In the genomic region with DNA sequence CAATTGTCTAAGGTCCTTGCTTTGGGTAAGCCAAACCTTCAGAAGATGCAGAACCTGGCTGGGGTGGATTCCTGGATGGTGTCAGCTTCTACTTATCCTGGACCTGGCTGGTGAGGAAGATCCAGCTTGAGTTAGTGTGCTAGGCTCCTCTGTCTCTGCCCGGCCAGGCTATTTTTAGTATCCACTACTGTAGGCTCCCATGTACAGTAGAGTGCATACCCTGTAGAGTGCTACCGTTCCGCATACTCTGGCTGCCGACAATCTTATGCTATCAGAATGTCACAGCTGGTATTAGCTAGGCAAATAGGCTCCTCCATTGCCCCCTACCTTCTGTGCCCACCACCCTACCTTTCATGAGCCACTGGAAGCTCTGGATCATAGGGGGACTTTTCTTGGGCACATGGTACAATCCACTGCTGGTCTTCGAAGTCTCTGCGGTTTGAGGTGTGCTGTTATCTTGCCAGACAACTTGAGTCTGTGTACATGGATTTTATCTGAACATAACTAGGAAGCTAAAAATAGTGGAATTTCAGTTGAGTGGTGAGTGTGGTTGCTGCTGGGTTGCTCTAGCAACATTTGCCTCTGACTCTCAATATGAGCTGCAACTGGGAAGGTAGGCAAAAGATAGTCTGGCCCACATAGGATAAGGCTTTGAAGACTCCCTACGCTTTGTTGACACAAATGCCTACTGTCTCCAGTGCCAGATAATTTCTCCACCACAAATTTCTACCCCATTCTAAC, we compare ENCODE assay signal across 22 mouse cellular contexts.
DNase-seq lines count a peak whose midpoint lies in the region; ATAC-seq and TF ChIP-seq lines count a peak whose summit lies in the region.
"Had no signal": no experiment of that assay in that cellular context is flagged by ENCODE, and none has a peak within 500 bp of the region (broad histone marks: within the 10 kb centered on the region; RNA-seq: fewer than 3 reads in every experiment).

No protein-coding gene starts in this region.

- no peaks in the 10 kb centered on the region for H3K4me1 ChIP-seq in forebrain, postnatal 0 days (ENCODE audit: insufficient read depth)
- H3K4me1 ChIP-seq in forebrain, embryonic 12.5 days, result peaks cover 6% of the 10 kb centered on the region; the same call in 1 of the 2 replicates
- peaks cover 34 to 75% of the 10 kb centered on the region in 2 experiments for H3K4me1 ChIP-seq in heart, embryonic 14.5 days (ENCODE audit: control insufficient read depth in 2 of 2, insufficient read depth in 2 of 2, low read length in 2 of 2)
- H3K4me1 ChIP-seq in lung, embryonic 15.5 days, result peaks cover 45% of the 10 kb centered on the region
- H3K4me1 ChIP-seq in midbrain, embryonic 15.5 days, result 0 out of 2 replicates have a peak, but pooled peaks cover 3% of the 10 kb centered on the region

- H3K27me3 ChIP-seq in forebrain, postnatal 0 days (ENCODE audit: insufficient read depth, low read length), result peaks cover 54% of the 10 kb centered on the region
- H3K27me3 ChIP-seq in forebrain, embryonic 12.5 days, result peaks cover 90% of the 10 kb centered on the region
- no peaks in the 10 kb centered on the region for H3K27me3 ChIP-seq in heart, embryonic 14.5 days (ENCODE audit: control insufficient read depth, insufficient read depth, low read length)
- no peaks in the 10 kb centered on the region for H3K27me3 ChIP-seq in lung, embryonic 15.5 days
- no peaks in the 10 kb centered on the region for H3K27me3 ChIP-seq in midbrain, embryonic 15.5 days (replicated peaks)
- H3K27me3 ChIP-seq: embryonic facial prominence, embryonic 13.5 days; hindbrain, embryonic 15.5 days; intestine, embryonic 15.5 days; neural tube, embryonic 12.5 days had no signal

- no peaks in the 10 kb centered on the region for H3K9me3 ChIP-seq in forebrain, postnatal 0 days (ENCODE audit: low read length)
- H3K9me3 ChIP-seq in forebrain, embryonic 12.5 days, result no peaks in the 10 kb centered on the region
- H3K9me3 ChIP-seq in heart, embryonic 14.5 days (ENCODE audit: control insufficient read depth, low read length), result no peaks in the 10 kb centered on the region
- no peaks in the 10 kb centered on the region for H3K9me3 ChIP-seq in lung, embryonic 15.5 days
- H3K9me3 ChIP-seq in midbrain, embryonic 15.5 days, result no peaks in the 10 kb centered on the region
- H3K9me3 ChIP-seq: embryonic facial prominence, embryonic 13.5 days; forebrain, embryonic 15.5 days; hindbrain, embryonic 15.5 days; intestine, embryonic 15.5 days; neural tube, embryonic 12.5 days had no signal

- H3K27ac ChIP-seq in forebrain, postnatal 0 days (ENCODE audit: low read depth, low read length), result no peak overlapping the region
- H3K27ac ChIP-seq in forebrain, embryonic 12.5 days, result no peak overlapping the region
- peak overlapping the region; percentile 86 to 90 for H3K27ac ChIP-seq in heart, embryonic 14.5 days (replicated peaks in 1 of 2; ENCODE audit: control insufficient read depth in 1 of 2, insufficient read depth in 1 of 2, low read depth in 2 of 2, low read length in 2 of 2)
- no peak overlapping the region; the same call in 1 of the 2 replicates for H3K27ac ChIP-seq in lung, embryonic 15.5 days
- H3K27ac ChIP-seq in midbrain, embryonic 15.5 days, result no peak overlapping the region
- H3K27ac ChIP-seq: embryonic facial prominence, embryonic 13.5 days; forebrain, embryonic 15.5 days; hindbrain, embryonic 15.5 days; intestine, embryonic 15.5 days; neural tube, embryonic 12.5 days had no signal

- ATAC-seq in forebrain, postnatal 0 days, result no peak
- ATAC-seq in forebrain, embryonic 12.5 days (ENCODE audit: low FRiP score), result no peak
- peak; percentile 52 for ATAC-seq in heart, embryonic 14.5 days (ENCODE audit: insufficient number of reproducible peaks, insufficient read depth, low FRiP score, low read depth)
- 0 out of 2 replicates have a peak, but pooled peaks have one; percentile 11 for ATAC-seq in lung, embryonic 15.5 days (ENCODE audit: borderline replicate concordance, extremely low read depth, low FRiP score, low TSS enrichment)
- ATAC-seq in midbrain, embryonic 15.5 days (replicated peaks), result no peak
- ATAC-seq: CD4-positive, CD25-positive, alpha-beta regulatory T cell, adult 4 months; forebrain, embryonic 15.5 days; intestine, embryonic 15.5 days had no signal

- intact Hi-C loops in heart, postnatal 25 days (cut with DNase I), result no loop called here

- no peak overlapping the region for H3K9ac ChIP-seq in forebrain, postnatal 0 days
- H3K9ac ChIP-seq in forebrain, embryonic 12.5 days, result no peak overlapping the region
- peak overlapping the region; percentile 59 for H3K9ac ChIP-seq in heart, embryonic 14.5 days (ENCODE audit: low read length)
- no peak overlapping the region for H3K9ac ChIP-seq in lung, embryonic 15.5 days
- H3K9ac ChIP-seq in midbrain, embryonic 15.5 days, result no peak overlapping the region
- H3K9ac ChIP-seq: embryonic facial prominence, embryonic 13.5 days; forebrain, embryonic 15.5 days; hindbrain, embryonic 15.5 days; intestine, embryonic 15.5 days; neural tube, embryonic 12.5 days had no signal

- no peak overlapping the region for H3K4me2 ChIP-seq in forebrain, postnatal 0 days (ENCODE audit: low read depth)
- no peak overlapping the region for H3K4me2 ChIP-seq in forebrain, embryonic 12.5 days
- peak overlapping the region; percentile 43 for H3K4me2 ChIP-seq in heart, embryonic 14.5 days (ENCODE audit: low read length)
- H3K4me2 ChIP-seq in lung, embryonic 15.5 days, result no peak overlapping the region
- H3K4me2 ChIP-seq in midbrain, embryonic 15.5 days, result no peak overlapping the region
- H3K4me2 ChIP-seq: embryonic facial prominence, embryonic 13.5 days; forebrain, embryonic 15.5 days; hindbrain, embryonic 15.5 days; intestine, embryonic 15.5 days; midbrain, embryonic 11.5 days; neural tube, embryonic 12.5 days had no signal

- no peaks in the 10 kb centered on the region for H3K36me3 ChIP-seq in forebrain, postnatal 0 days (ENCODE audit: insufficient read depth)
- no peaks in the 10 kb centered on the region for H3K36me3 ChIP-seq in forebrain, embryonic 12.5 days (replicated peaks)
- no peaks in the 10 kb centered on the region for H3K36me3 ChIP-seq in heart, embryonic 14.5 days (ENCODE audit: control insufficient read depth, insufficient read depth, low read length)
- no peaks in the 10 kb centered on the region for H3K36me3 ChIP-seq in lung, embryonic 15.5 days
- no peaks in the 10 kb centered on the region for H3K36me3 ChIP-seq in midbrain, embryonic 15.5 days (replicated peaks)
- H3K36me3 ChIP-seq: embryonic facial prominence, embryonic 13.5 days; forebrain, embryonic 15.5 days; hindbrain, embryonic 15.5 days; intestine, embryonic 15.5 days; neural tube, embryonic 12.5 days had no signal

- DNase-seq in forebrain, postnatal 0 days, result peak; percentile 15
- no peak for DNase-seq in heart, postnatal 25 days (ENCODE audit: low spot score)
- no peak for DNase-seq in lung, postnatal 25 days (ENCODE audit: low spot score)
- DNase-seq in telencephalon, adult 2 months (ENCODE audit: low read depth, low spot score), result peak; percentile 65
- DNase-seq: cerebellum, adult 11 months; cerebellum, postnatal 10 days; gastrocnemius, postnatal 10 days; heart, adult 11 months; lung, postnatal 36 days; right cerebral cortex, postnatal 4 days; thymus, postnatal 14 days had no signal

- no peak for TF ChIP-seq CTCF in forebrain, postnatal 0 days (IDR thresholded peaks at IDR 0.05; ENCODE audit: low read depth)

- H3K4me3 ChIP-seq in forebrain, postnatal 0 days (ENCODE audit: low read depth, low read length), result no peak overlapping the region
- H3K4me3 ChIP-seq in forebrain, embryonic 12.5 days (replicated peaks), result no peak overlapping the region
- no peak overlapping the region for H3K4me3 ChIP-seq in heart, embryonic 14.5 days (ENCODE audit: control insufficient read depth in 1 of 2, insufficient read depth in 1 of 2, low read depth in 1 of 2, low read length in 2 of 2)
- no peak overlapping the region for H3K4me3 ChIP-seq in lung, embryonic 15.5 days
- no peak overlapping the region for H3K4me3 ChIP-seq in midbrain, embryonic 15.5 days
- H3K4me3 ChIP-seq: embryonic facial prominence, embryonic 13.5 days; forebrain, embryonic 15.5 days; hindbrain, embryonic 15.5 days; intestine, embryonic 15.5 days; neural tube, embryonic 12.5 days had no signal

- 89% methylated on average over 7 of the region's 7 CpGs for WGBS in forebrain, postnatal 0 days
- 99% methylated on average over 7 of the region's 7 CpGs for WGBS in forebrain, embryonic 12.5 days
- WGBS in heart, embryonic 14.5 days, result 15% methylated on average over 7 of the region's 7 CpGs
- 55% methylated on average over 7 of the region's 7 CpGs for WGBS in lung, embryonic 15.5 days
- WGBS in midbrain, embryonic 15.5 days, result 94% methylated on average over 7 of the region's 7 CpGs

Comparison
In these comparisons a context has a peak if more than half of its experiments do, and no peak if none do; other contexts are left out.
1. ATAC-seq: peak in heart, embryonic 14.5 days (single experiment) and lung, embryonic 15.5 days (single experiment); none in forebrain, postnatal 0 days (single experiment), forebrain, embryonic 12.5 days (single experiment) and midbrain, embryonic 15.5 days (single experiment).
2. DNase-seq: peak in forebrain, postnatal 0 days (single experiment) and telencephalon, adult 2 months (single experiment); none in heart, postnatal 25 days (single experiment) and lung, postnatal 25 days (single experiment).
3. H3K27ac ChIP-seq: peak in heart, embryonic 14.5 days (2 of 2); none in forebrain, postnatal 0 days (single experiment), forebrain, embryonic 12.5 days (single experiment), lung, embryonic 15.5 days (single experiment) and midbrain, embryonic 15.5 days (single experiment).